Mouse (Mus musculus): ENCODE results near the gene Ftl1. TPM values are rescaled to one million over a fixed set of nuclear protein-coding genes. Genes with fewer than 3 reads are reported as not detected.

Ftl1 gene
- total and polyA plus RNA-seq, 3 experiments: 31.2 to 1,027 (median 142) TPM

DNA sequence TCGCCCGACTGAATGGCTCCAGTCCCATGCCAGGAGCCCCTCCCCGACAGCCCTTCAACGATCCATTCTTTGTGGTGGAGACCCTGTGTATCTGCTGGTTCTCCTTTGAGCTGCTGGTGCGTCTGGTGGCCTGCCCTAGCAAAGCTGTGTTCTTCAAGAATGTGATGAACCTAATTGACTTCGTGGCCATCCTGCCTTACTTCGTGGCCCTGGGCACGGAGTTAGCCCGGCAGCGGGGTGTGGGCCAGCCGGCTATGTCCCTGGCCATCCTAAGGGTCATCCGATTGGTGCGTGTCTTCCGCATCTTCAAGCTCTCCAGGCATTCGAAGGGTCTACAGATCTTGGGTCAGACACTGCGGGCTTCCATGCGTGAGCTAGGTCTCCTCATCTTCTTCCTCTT, 50.7 kb downstream of the Ftl1 start:
- Histone ChIP-seq H3K79me2 (replicated peaks; ENCODE audit: control insufficient read depth, extremely low read depth, insufficient read depth, poor library complexity, severe bottlenecking) (no peaks in the 10 kb centered on the region), H3K27me3 (replicated peaks) (peaks cover 78% of the 10 kb centered on the region), H3K4me3 (replicated peaks in 1 of 3; ENCODE audit: low read depth in 2 of 3, low read length in 2 of 3, poor library complexity in 1 of 3) (no peak overlapping the region), H3K27ac (ENCODE audit: insufficient read depth, low read depth) (no peak overlapping the region), H3K9ac (ENCODE audit: insufficient read depth, low read depth) (no peak overlapping the region), H3K4me1 (ENCODE audit: control insufficient read depth in 1 of 2, insufficient read depth in 2 of 2) (peaks cover 0 to 21% of the 10 kb centered on the region in 2 experiments; a peak in 2 of 4 replicates), H3K9me3 (replicated peaks; ENCODE audit: low read length) (peaks cover 12% of the 10 kb centered on the region), H3K4me2 (ENCODE audit: insufficient read depth, low read depth, poor library complexity, severe bottlenecking) (no peak overlapping the region), H3K36me3 (replicated peaks in 1 of 2; ENCODE audit: control insufficient read depth in 1 of 2, insufficient read depth in 1 of 2, low read length in 1 of 2) (peaks cover 0 to 4% of the 10 kb centered on the region in 2 experiments)
- no peak for TF ChIP-seq USF1 (IDR thresholded peaks at IDR 0.05; ENCODE audit: low read depth, low read length)
- no peak for TF ChIP-seq NELFE (IDR thresholded peaks at IDR 0.05; ENCODE audit: low read depth, low read length)
- no peak for TF ChIP-seq ETS1 (conservative IDR thresholded peaks at IDR 0.05; ENCODE audit: low read depth, low read length)
- TF ChIP-seq ZC3H11A (IDR thresholded peaks at IDR 0.05; ENCODE audit: low read depth, low read length): no peak
- TF ChIP-seq EP300 (IDR thresholded peaks at IDR 0.05; ENCODE audit: low read length): no peak
- no peak for TF ChIP-seq MYC (IDR thresholded peaks at IDR 0.05; ENCODE audit: low read depth, low read length)
- TF ChIP-seq IRF4 (IDR thresholded peaks at IDR 0.05; ENCODE audit: low read depth, low read length): no peak
- TF ChIP-seq ZMIZ1 (IDR thresholded peaks at IDR 0.05; ENCODE audit: low read depth, low read length): no peak
- in situ Hi-C loops (cut with MboI; ENCODE audit: low pct_ligation_motif_present, low pct_unique_long_range_greater_than_20kb, low sequenced_read_pairs): no loop called here
- DNase-seq (ENCODE audit: extremely low read depth): no peak
- dilution Hi-C loops (cut with MboI; ENCODE audit: extremely low pct_ligation_motif_present, extremely low pct_unique_long_range_greater_than_20kb, low sequenced_read_pairs): no loop called here

DNA sequence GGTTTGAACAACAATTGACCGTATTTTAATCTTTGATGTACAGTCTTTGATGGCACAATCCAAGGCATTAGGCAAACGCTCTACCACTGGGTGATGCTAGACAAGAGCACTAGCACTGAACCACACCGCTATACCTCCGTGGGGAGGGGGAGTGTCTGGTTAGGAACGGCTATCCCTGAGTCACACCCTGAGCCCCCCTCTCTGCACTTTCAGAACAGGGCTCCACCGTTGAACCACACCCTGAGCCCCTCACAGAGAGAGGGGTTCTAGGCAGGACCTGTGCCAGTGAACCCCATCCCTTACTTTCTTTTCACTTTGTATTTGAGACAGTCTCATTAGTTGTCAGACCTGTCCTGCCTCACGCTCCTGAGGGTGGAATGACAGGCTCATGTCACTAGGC, 51.3 kb downstream of the Ftl1 start:
- no peak overlapping the region for H3K4me3 ChIP-seq (replicated peaks in 1 of 3; ENCODE audit: low read depth in 2 of 3, low read length in 2 of 3, poor library complexity in 1 of 3)
- in situ Hi-C loops (cut with MboI; ENCODE audit: low pct_ligation_motif_present, low pct_unique_long_range_greater_than_20kb, low sequenced_read_pairs): no loop called here
- peaks cover 12% of the 10 kb centered on the region for H3K9me3 ChIP-seq (replicated peaks; ENCODE audit: low read length)
- no peak overlapping the region for H3K27ac ChIP-seq (ENCODE audit: insufficient read depth, low read depth)
- H3K4me2 ChIP-seq (ENCODE audit: insufficient read depth, low read depth, poor library complexity, severe bottlenecking): no peak overlapping the region
- no peaks in the 10 kb centered on the region for H3K79me2 ChIP-seq (replicated peaks; ENCODE audit: control insufficient read depth, extremely low read depth, insufficient read depth, poor library complexity, severe bottlenecking)
- DNase-seq (ENCODE audit: extremely low read depth): no peak
- H3K36me3 ChIP-seq (replicated peaks in 1 of 2; ENCODE audit: control insufficient read depth in 1 of 2, insufficient read depth in 1 of 2, low read length in 1 of 2): peaks cover 0 to 4% of the 10 kb centered on the region in 2 experiments
- no peak overlapping the region for H3K9ac ChIP-seq (ENCODE audit: insufficient read depth, low read depth)
- TF ChIP-seq HCFC1 (IDR thresholded peaks at IDR 0.05; ENCODE audit: low read depth, low read length): no peak
- TF ChIP-seq NELFE (IDR thresholded peaks at IDR 0.05; ENCODE audit: low read depth, low read length): no peak
- no peak for TF ChIP-seq CHD2 (IDR thresholded peaks at IDR 0.05; ENCODE audit: low read length)
- dilution Hi-C loops (cut with MboI; ENCODE audit: extremely low pct_ligation_motif_present, extremely low pct_unique_long_range_greater_than_20kb, low sequenced_read_pairs): no loop called here
- H3K4me1 ChIP-seq (ENCODE audit: control insufficient read depth in 1 of 2, insufficient read depth in 2 of 2): peaks cover 0 to 18% of the 10 kb centered on the region in 2 experiments; a peak in 2 of 4 replicates
- peaks cover 77% of the 10 kb centered on the region for H3K27me3 ChIP-seq (replicated peaks)

Other genes with a start within 250 kb of the Ftl1 start
Only the 20 nearest of the 34 such genes appear.
- 10.7 and 17.6 TPM in 2 replicates for gene Trpm4, start 126.1 kb downstream of the Ftl1 start, total RNA-seq (2012; rRNA removed)
- 8.6 and 12.0 TPM in 2 replicates for gene Trpm4, start 126.1 kb downstream of the Ftl1 start, total RNA-seq (2014; rRNA removed)
- gene Trpm4, start 126.1 kb downstream of the Ftl1 start, polyA plus RNA-seq (2012; ENCODE audit: insufficient read length, low read depth): 9.3 and 11.0 TPM in 2 replicates
- 0.13 and 0.21 TPM in 2 replicates for gene Hrc, start 124.6 kb downstream of the Ftl1 start, total RNA-seq (2012; rRNA removed)
- not detected in 2 replicates for gene Hrc, start 124.6 kb downstream of the Ftl1 start, total RNA-seq (2014; rRNA removed)
- 0.10 and 0.16 TPM in 2 replicates for gene Hrc, start 124.6 kb downstream of the Ftl1 start, polyA plus RNA-seq (2012; ENCODE audit: insufficient read length, low read depth)
- 1.5 and 1.9 TPM in 2 replicates for gene Ppfia3, start 92.9 kb downstream of the Ftl1 start, total RNA-seq (2012; rRNA removed)
- 0.21 and 0.32 TPM in 2 replicates for gene Ppfia3, start 92.9 kb downstream of the Ftl1 start, total RNA-seq (2014; rRNA removed)
- 0.57 and 0.61 TPM in 2 replicates for gene Ppfia3, start 92.9 kb downstream of the Ftl1 start, polyA plus RNA-seq (2012; ENCODE audit: insufficient read length, low read depth)
- 4.4 and 5.0 TPM in 2 replicates for gene Lin7b, start 89.3 kb downstream of the Ftl1 start, total RNA-seq (2012; rRNA removed)
- gene Lin7b, start 89.3 kb downstream of the Ftl1 start, total RNA-seq (2014; rRNA removed): 3.5 and 3.8 TPM in 2 replicates
- 7.4 and 10.4 TPM in 2 replicates for gene Lin7b, start 89.3 kb downstream of the Ftl1 start, polyA plus RNA-seq (2012; ENCODE audit: insufficient read length, low read depth)
- 197 and 229 TPM in 2 replicates for gene Snrnp70, start 64.1 kb downstream of the Ftl1 start, total RNA-seq (2012; rRNA removed)
- 182 and 212 TPM in 2 replicates for gene Snrnp70, start 64.1 kb downstream of the Ftl1 start, total RNA-seq (2014; rRNA removed)
- 457 and 499 TPM in 2 replicates for gene Snrnp70, start 64.1 kb downstream of the Ftl1 start, polyA plus RNA-seq (2012; ENCODE audit: insufficient read length, low read depth)
- 2.1 and 3.2 TPM in 2 replicates for gene Kcna7, start 54.2 kb downstream of the Ftl1 start, total RNA-seq (2012; rRNA removed)
- gene Kcna7, start 54.2 kb downstream of the Ftl1 start, total RNA-seq (2014; rRNA removed): 0.16 and 0.23 TPM in 2 replicates
- gene Kcna7, start 54.2 kb downstream of the Ftl1 start, polyA plus RNA-seq (2012; ENCODE audit: insufficient read length, low read depth): 0.22 and 0.39 TPM in 2 replicates
- 0.71 and 1.5 TPM in 2 replicates for gene Ntf5, start 46.2 kb downstream of the Ftl1 start, total RNA-seq (2012; rRNA removed)
- gene Ntf5, start 46.2 kb downstream of the Ftl1 start, total RNA-seq (2014; rRNA removed): 0.23 and 0.43 TPM in 2 replicates
- gene Ntf5, start 46.2 kb downstream of the Ftl1 start, polyA plus RNA-seq (2012; ENCODE audit: insufficient read length, low read depth): 0.59 and 0.65 TPM in 2 replicates
- gene Lhb, start 39.1 kb downstream of the Ftl1 start, total RNA-seq (2012; rRNA removed): not detected in 2 replicates
- not detected in 2 replicates for gene Lhb, start 39.1 kb downstream of the Ftl1 start, total RNA-seq (2014; rRNA removed)
- gene Lhb, start 39.1 kb downstream of the Ftl1 start, polyA plus RNA-seq (2012; ENCODE audit: insufficient read length, low read depth): not detected in 2 replicates
- gene Gys1, start 25.0 kb downstream of the Ftl1 start, total RNA-seq (2012; rRNA removed): 13.2 and 27.2 TPM in 2 replicates
- gene Gys1, start 25.0 kb downstream of the Ftl1 start, total RNA-seq (2014; rRNA removed): 11.9 and 14.0 TPM in 2 replicates
- gene Gys1, start 25.0 kb downstream of the Ftl1 start, polyA plus RNA-seq (2012; ENCODE audit: insufficient read length, low read depth): 20.9 and 23.9 TPM in 2 replicates
- 224 and 253 TPM in 2 replicates for gene Ruvbl2, start 21.8 kb downstream of the Ftl1 start, total RNA-seq (2012; rRNA removed)
- 229 and 267 TPM in 2 replicates for gene Ruvbl2, start 21.8 kb downstream of the Ftl1 start, total RNA-seq (2014; rRNA removed)
- 253 and 277 TPM in 2 replicates for gene Ruvbl2, start 21.8 kb downstream of the Ftl1 start, polyA plus RNA-seq (2012; ENCODE audit: insufficient read length, low read depth)
- gene Bax, start 7.0 kb upstream of the Ftl1 start, total RNA-seq (2012; rRNA removed): 232 and 233 TPM in 2 replicates
- 185 and 195 TPM in 2 replicates for gene Bax, start 7.0 kb upstream of the Ftl1 start, total RNA-seq (2014; rRNA removed)
- gene Bax, start 7.0 kb upstream of the Ftl1 start, polyA plus RNA-seq (2012; ENCODE audit: insufficient read length, low read depth): 273 and 321 TPM in 2 replicates
- 0.13 and 0.17 TPM in 2 replicates for gene Tulp2, start 22.0 kb upstream of the Ftl1 start, total RNA-seq (2012; rRNA removed)
- gene Tulp2, start 22.0 kb upstream of the Ftl1 start, total RNA-seq (2014; rRNA removed): not detected in 2 replicates
- not detected in 2 replicates for gene Tulp2, start 22.0 kb upstream of the Ftl1 start, polyA plus RNA-seq (2012; ENCODE audit: insufficient read length, low read depth)
- gene Gm45808, start 26.9 kb upstream of the Ftl1 start, total RNA-seq (2012; rRNA removed): 5.0 and 5.7 TPM in 2 replicates
- gene Gm45808, start 26.9 kb upstream of the Ftl1 start, total RNA-seq (2014; rRNA removed): 0.85 and 1.3 TPM in 2 replicates
- 2.2 TPM in 1 of 2 replicates, not detected in the other for gene Gm45808, start 26.9 kb upstream of the Ftl1 start, polyA plus RNA-seq (2012; ENCODE audit: insufficient read length, low read depth)
- gene Dhdh, start 28.9 kb upstream of the Ftl1 start, total RNA-seq (2012; rRNA removed): 5.9 and 6.4 TPM in 2 replicates
- gene Dhdh, start 28.9 kb upstream of the Ftl1 start, total RNA-seq (2014; rRNA removed): 7.1 and 7.2 TPM in 2 replicates
- 15.3 and 18.0 TPM in 2 replicates for gene Dhdh, start 28.9 kb upstream of the Ftl1 start, polyA plus RNA-seq (2012; ENCODE audit: insufficient read length, low read depth)
- 83.4 and 92.6 TPM in 2 replicates for gene Nucb1, start 50.5 kb upstream of the Ftl1 start, total RNA-seq (2012; rRNA removed)
- 40.8 and 46.2 TPM in 2 replicates for gene Nucb1, start 50.5 kb upstream of the Ftl1 start, total RNA-seq (2014; rRNA removed)
- gene Nucb1, start 50.5 kb upstream of the Ftl1 start, polyA plus RNA-seq (2012; ENCODE audit: insufficient read length, low read depth): 90.4 and 129 TPM in 2 replicates
- gene Ppp1r15a, start 66.4 kb upstream of the Ftl1 start, total RNA-seq (2012; rRNA removed): 11.7 and 12.0 TPM in 2 replicates
- gene Ppp1r15a, start 66.4 kb upstream of the Ftl1 start, total RNA-seq (2014; rRNA removed): 12.5 and 13.9 TPM in 2 replicates
- 31.8 and 37.1 TPM in 2 replicates for gene Ppp1r15a, start 66.4 kb upstream of the Ftl1 start, polyA plus RNA-seq (2012; ENCODE audit: insufficient read length, low read depth)
- gene Plekha4, start 66.4 kb upstream of the Ftl1 start, total RNA-seq (2012; rRNA removed): 0.25 TPM in 2 replicates
- 0.28 TPM in 1 of 2 replicates, not detected in the other for gene Plekha4, start 66.4 kb upstream of the Ftl1 start, total RNA-seq (2014; rRNA removed)
- gene Plekha4, start 66.4 kb upstream of the Ftl1 start, polyA plus RNA-seq (2012; ENCODE audit: insufficient read length, low read depth): 0.90 and 1.3 TPM in 2 replicates
- not detected in 2 replicates for gene Hsd17b14, start 95.0 kb upstream of the Ftl1 start, total RNA-seq (2012; rRNA removed)
- gene Hsd17b14, start 95.0 kb upstream of the Ftl1 start, total RNA-seq (2014; rRNA removed): not detected in 2 replicates
- gene Hsd17b14, start 95.0 kb upstream of the Ftl1 start, polyA plus RNA-seq (2012; ENCODE audit: insufficient read length, low read depth): 1.5 and 2.3 TPM in 2 replicates
- gene Bcat2, start 110.3 kb upstream of the Ftl1 start, total RNA-seq (2012; rRNA removed): 30.9 and 36.6 TPM in 2 replicates
- 12.9 and 13.5 TPM in 2 replicates for gene Bcat2, start 110.3 kb upstream of the Ftl1 start, total RNA-seq (2014; rRNA removed)
- gene Bcat2, start 110.3 kb upstream of the Ftl1 start, polyA plus RNA-seq (2012; ENCODE audit: insufficient read length, low read depth): 56.9 and 65.6 TPM in 2 replicates
- 0.38 and 0.51 TPM in 2 replicates for gene Fgf21, start 155.6 kb upstream of the Ftl1 start, total RNA-seq (2012; rRNA removed)
- 0.72 and 0.86 TPM in 2 replicates for gene Fgf21, start 155.6 kb upstream of the Ftl1 start, total RNA-seq (2014; rRNA removed)
- gene Fgf21, start 155.6 kb upstream of the Ftl1 start, polyA plus RNA-seq (2012; ENCODE audit: insufficient read length, low read depth): 0.41 and 0.44 TPM in 2 replicates

All from CH12.LX (cell line).